Mouse (Mus musculus) midbrain, embryonic 12.5 days (tissue): Measurements from ENCODE around the gene Afg1l. TPM values are rescaled to one million over a fixed set of nuclear protein-coding genes. Genes with fewer than 3 reads are reported as not detected.

Experiments
- ATAC-seq: fragments of 200-750 bp; cut with Nextera tagmentation; 2 replicates; pipeline ENCODE4 v1.8.0; 2017; ENCODE audit warnings: low read depth, moderate TSS enrichment, moderate library complexity; ENCODE audit not compliant: low FRiP score
- H3K27ac ChIP-seq: fragments of 300-500 bp; sonication (generic); replicated peaks from 2 replicates; pipeline ENCODE4 v1.5.1; 2016; ENCODE audit warnings: mild to moderate bottlenecking
- H3K27me3 ChIP-seq: fragments of 300-500 bp; sonication (generic); 2 replicates; pipeline ENCODE4 v1.6.1; 2016; ENCODE audit warnings: mild to moderate bottlenecking
- H3K36me3 ChIP-seq: fragments of 300-500 bp; sonication (generic); 2 replicates; pipeline ENCODE4 v1.6.1; 2016
- H3K4me1 ChIP-seq: fragments of 300-500 bp; sonication (generic); 2 replicates; pipeline ENCODE4 v1.6.1; 2016
- H3K4me2 ChIP-seq: fragments of 300-500 bp; sonication (generic); replicated peaks from 2 replicates; pipeline ENCODE4 v1.6.1; 2016; ENCODE audit warnings: mild to moderate bottlenecking, moderate library complexity
- H3K4me3 ChIP-seq: fragments of 300-500 bp; sonication (generic); 2 replicates; pipeline ENCODE4 v1.5.1; 2016; ENCODE audit warnings: mild to moderate bottlenecking
- H3K9ac ChIP-seq: fragments of 300-500 bp; sonication (generic); replicated peaks from 2 replicates; pipeline ENCODE4 v1.6.1; 2016; ENCODE audit warnings: mild to moderate bottlenecking, moderate library complexity
- H3K9me3 ChIP-seq: fragments of 300-500 bp; sonication (generic); 2 replicates; pipeline ENCODE4 v1.6.1; 2016; ENCODE audit warnings: mild to moderate bottlenecking
- WGBS: fragments of 180-500 bp; shearing (Covaris S2); methylation state at CpG from one replicate; pipeline ENCODE4 v1.1.7; 2016; 5-methylcytosine and 5-hydroxymethylcytosine counted together
- polyA plus RNA-seq: library from polyadenylated mRNA; unstranded; fragments of >200 nt; fragmentation: Nextera tagmentation; extraction: Ambion mirVana; gene quantifications from 2 replicates; pipeline ENCODE4 v1.2.1, GENCODE M21; 2016

Gene Afg1l
- polyA plus RNA-seq, 1 experiment from 2014 or later, result 4.8 TPM

DNA sequence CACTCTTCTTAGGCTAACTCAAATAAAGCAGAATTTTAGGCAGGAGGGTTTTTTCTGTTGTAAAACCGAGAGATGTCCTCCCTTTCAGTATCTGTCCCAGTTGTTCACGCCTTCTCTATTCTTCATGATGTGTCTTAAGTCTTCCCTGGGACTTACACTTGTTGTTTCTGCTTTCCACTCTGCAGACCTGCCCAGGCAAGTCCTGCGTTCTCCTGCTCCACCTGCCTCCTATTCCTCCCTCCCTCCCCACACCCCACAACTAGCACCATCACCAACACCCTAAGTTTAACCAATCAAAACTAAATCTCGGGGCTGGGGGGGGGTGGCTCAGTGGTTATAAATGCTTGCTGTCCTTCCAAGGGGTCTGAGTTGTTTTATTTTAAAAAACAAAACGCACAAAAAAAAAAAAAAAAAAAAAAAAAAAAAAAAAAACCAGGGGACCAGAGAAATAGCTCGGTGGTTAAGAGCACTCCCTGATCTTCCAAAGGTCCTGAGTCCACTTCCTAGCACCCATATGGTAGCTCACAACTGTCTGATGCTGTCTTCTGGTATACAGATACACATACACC lies 3.3 kb downstream of the Afg1l start:
- no peak overlapping the region for H3K9ac ChIP-seq
- H3K4me3 ChIP-seq, result no peak overlapping the region
- 84% methylated on average over 6 of the region's 6 CpGs for WGBS
- H3K27me3 ChIP-seq, result 0 out of 2 replicates have a peak, but pooled peaks cover 3% of the 10 kb centered on the region
- ATAC-seq, result no peak
- peaks cover 11% of the 10 kb centered on the region for H3K4me1 ChIP-seq
- H3K4me2 ChIP-seq, result no peak overlapping the region
- H3K36me3 ChIP-seq, result peaks cover 4% of the 10 kb centered on the region; the same call in 1 of the 2 replicates
- no peak overlapping the region for H3K27ac ChIP-seq
- no peaks in the 10 kb centered on the region for H3K9me3 ChIP-seq

GRCm38 (mm10) chr10:42464805-42465204 lies 13.6 kb downstream of the Afg1l start:
- Histone ChIP-seq H3K27me3 (no peaks in the 10 kb centered on the region), H3K4me1 (no peaks in the 10 kb centered on the region), H3K27ac (no peak overlapping the region), H3K9ac (no peak overlapping the region), H3K4me3 (no peak overlapping the region), H3K9me3 (no peaks in the 10 kb centered on the region), H3K36me3 (no peaks in the 10 kb centered on the region), H3K4me2 (no peak overlapping the region)
- ATAC-seq, result no peak
- WGBS, result 79% methylated on average over 14 of the region's 14 CpGs

DNA sequence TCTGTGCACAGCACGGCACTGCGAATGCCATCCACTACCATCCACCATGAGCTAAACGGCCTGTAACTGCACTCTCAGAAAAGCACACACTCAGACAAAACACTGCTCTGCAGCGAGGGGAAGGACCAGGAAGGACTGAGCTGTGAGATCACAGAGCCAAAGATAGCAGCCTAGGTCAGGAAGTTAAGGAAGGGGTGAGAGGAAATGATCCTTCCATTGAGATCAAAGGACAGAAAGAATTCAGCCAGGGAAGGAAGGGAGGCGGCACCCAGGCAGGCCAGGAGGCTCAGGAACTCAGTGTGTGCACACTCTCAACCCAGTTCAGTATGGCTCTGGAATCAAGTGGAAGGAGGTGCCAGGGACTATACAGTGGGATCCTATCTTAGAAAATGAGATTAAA lies 14.1 kb downstream of the Afg1l start:
- H3K4me3 ChIP-seq, result no peak overlapping the region
- H3K4me2 ChIP-seq, result no peak overlapping the region
- 56% methylated on average over 5 of the region's 5 CpGs for WGBS
- H3K27me3 ChIP-seq, result no peaks in the 10 kb centered on the region
- no peaks in the 10 kb centered on the region for H3K36me3 ChIP-seq
- ATAC-seq, result no peak
- peaks cover 5% of the 10 kb centered on the region; the same call in 1 of the 2 replicates for H3K9me3 ChIP-seq
- H3K9ac ChIP-seq, result no peak overlapping the region
- no peaks in the 10 kb centered on the region for H3K4me1 ChIP-seq
- no peak overlapping the region for H3K27ac ChIP-seq

DNA sequence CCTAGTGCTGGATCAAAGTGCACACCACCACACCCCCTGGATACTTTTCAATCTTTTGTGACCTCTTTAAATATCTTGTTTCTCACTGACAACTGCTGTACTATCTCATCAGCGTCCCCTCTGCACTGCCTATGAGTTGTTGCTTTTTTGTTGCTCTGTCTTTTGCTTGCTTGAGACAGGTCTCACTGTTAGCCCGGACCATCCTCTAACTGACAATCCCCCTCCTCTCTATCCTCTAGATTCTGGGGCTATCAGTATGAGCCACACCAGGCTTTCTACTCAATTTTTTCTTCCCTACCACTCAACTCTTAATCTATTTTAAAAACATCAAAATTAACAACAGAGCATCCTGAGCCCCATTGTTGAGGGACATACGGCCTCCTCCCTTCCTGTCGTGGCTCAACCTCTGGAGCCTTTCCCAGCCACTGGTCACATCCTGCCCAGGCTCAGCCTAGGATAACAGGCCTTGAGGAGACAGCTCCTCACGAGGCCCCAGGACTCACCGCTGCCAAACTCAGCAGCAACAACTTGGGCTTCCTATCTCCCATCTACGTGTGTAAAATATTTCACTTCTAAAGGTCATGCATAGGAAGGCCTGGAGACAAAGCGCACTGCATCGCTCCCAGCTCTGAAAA lies 20.7 kb downstream of the Afg1l start:
- H3K9me3 ChIP-seq, result peaks cover 13% of the 10 kb centered on the region; the same call in 1 of the 2 replicates
- H3K4me2 ChIP-seq, result no peak overlapping the region
- H3K4me1 ChIP-seq, result no peaks in the 10 kb centered on the region
- no peak for ATAC-seq
- H3K27ac ChIP-seq, result no peak overlapping the region; the same call in 1 of the 2 replicates
- no peak overlapping the region for H3K9ac ChIP-seq
- H3K27me3 ChIP-seq, result no peaks in the 10 kb centered on the region
- H3K4me3 ChIP-seq, result no peak overlapping the region
- 86% methylated on average over 9 of the region's 9 CpGs for WGBS
- 0 out of 2 replicates have a peak, but pooled peaks cover 4% of the 10 kb centered on the region for H3K36me3 ChIP-seq

DNA sequence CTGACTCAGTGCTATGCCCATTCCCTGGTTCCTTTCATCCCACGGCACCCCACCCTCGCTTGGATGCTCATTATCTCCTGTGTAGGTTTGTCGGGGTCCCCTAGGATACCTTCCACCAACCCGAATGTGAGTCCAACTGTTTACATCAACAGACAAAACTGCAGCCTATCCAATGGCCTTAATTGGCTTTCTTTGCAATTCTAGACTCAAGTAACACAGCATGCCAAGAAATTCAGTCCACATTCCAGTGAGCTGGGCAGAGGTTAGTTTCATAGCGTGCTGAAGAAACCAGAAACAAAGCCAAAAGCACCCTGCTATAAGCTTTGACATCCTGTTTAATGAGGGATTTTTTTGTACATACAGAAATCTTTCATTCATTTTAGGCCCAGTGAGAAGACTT lies 22.4 kb downstream of the Afg1l start:
- H3K4me2 ChIP-seq, result no peak overlapping the region
- H3K4me3 ChIP-seq, result no peak overlapping the region
- H3K27me3 ChIP-seq, result no peaks in the 10 kb centered on the region
- 79% methylated on average over 5 of the region's 5 CpGs for WGBS
- no peak overlapping the region for H3K9ac ChIP-seq
- no peaks in the 10 kb centered on the region for H3K4me1 ChIP-seq
- peaks cover 13% of the 10 kb centered on the region; the same call in 1 of the 2 replicates for H3K9me3 ChIP-seq
- no peak overlapping the region for H3K27ac ChIP-seq
- 0 out of 2 replicates have a peak, but pooled peaks cover 4% of the 10 kb centered on the region for H3K36me3 ChIP-seq
- no peak for ATAC-seq

DNA sequence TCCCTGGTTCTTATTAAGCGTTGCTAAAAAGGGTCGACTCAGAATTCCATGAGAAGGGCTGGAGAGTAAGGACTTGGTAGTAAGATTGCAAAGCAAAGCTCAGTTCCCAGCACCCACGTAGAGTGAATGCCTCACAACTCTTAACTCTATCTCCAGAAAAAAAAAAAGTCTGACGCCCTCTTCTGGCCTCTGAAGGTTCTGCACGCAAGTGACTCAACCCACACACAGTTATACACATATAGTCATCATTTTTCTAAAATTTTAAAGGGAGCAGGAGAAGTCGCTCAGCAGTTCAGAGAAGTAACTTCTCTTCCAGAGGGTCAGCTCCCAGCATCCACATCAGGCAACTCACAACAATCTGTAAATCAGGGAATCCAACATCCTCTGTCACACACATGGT lies 23.7 kb downstream of the Afg1l start:
- Histone ChIP-seq H3K27me3 (no peaks in the 10 kb centered on the region), H3K9ac (no peak overlapping the region), H3K9me3 (peaks cover 13% of the 10 kb centered on the region; the same call in 1 of the 2 replicates), H3K4me1 (no peaks in the 10 kb centered on the region), H3K36me3 (0 out of 2 replicates have a peak, but pooled peaks cover 4% of the 10 kb centered on the region), H3K4me3 (no peak overlapping the region), H3K27ac (no peak overlapping the region), H3K4me2 (no peak overlapping the region)
- ATAC-seq, result no peak
- WGBS, result 90% methylated on average over 6 of the region's 6 CpGs

DNA sequence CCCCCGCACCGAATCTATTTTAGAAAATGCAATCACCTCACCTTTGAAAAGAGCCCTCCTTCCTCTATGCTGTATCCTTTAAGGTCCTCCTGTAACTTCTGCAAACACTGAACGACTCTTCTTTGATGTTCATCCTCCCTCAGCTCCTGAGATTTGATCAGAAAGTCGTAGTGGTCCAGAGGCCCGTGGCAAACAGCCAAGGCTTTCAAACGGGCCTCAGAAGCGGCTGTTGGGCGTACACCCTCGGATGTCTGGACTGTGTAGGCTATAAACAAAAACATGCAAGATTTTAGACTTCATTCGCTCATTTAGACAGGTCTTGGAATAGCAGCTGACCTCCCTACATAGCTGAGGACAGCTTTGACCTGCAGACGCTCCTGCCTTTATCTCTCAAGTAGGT lies 24.1 kb downstream of the Afg1l start:
- 0 out of 2 replicates have a peak, but pooled peaks cover 4% of the 10 kb centered on the region for H3K36me3 ChIP-seq

GRCm38 (mm10) chr10:42449672-42450071 lies 28.7 kb downstream of the Afg1l start:
- 54% methylated on average over 3 of the region's 4 CpGs for WGBS
- H3K27me3 ChIP-seq, result no peaks in the 10 kb centered on the region
- peaks cover 6% of the 10 kb centered on the region; the same call in 1 of the 2 replicates for H3K4me1 ChIP-seq
- H3K9me3 ChIP-seq, result 0 out of 2 replicates have a peak, but pooled peaks cover 4% of the 10 kb centered on the region
- H3K36me3 ChIP-seq, result 0 out of 2 replicates have a peak, but pooled peaks cover 4% of the 10 kb centered on the region
- H3K9ac ChIP-seq, result no peak overlapping the region
- no peak overlapping the region for H3K27ac ChIP-seq
- ATAC-seq, result no peak
- no peak overlapping the region for H3K4me3 ChIP-seq
- H3K4me2 ChIP-seq, result no peak overlapping the region

More for the DNA sequence above, 24.1 kb downstream of the Afg1l start:
- Histone ChIP-seq H3K27me3 (no peaks in the 10 kb centered on the region), H3K4me1 (no peaks in the 10 kb centered on the region), H3K4me2 (no peak overlapping the region), H3K9me3 (peaks cover 8% of the 10 kb centered on the region; the same call in 1 of the 2 replicates), H3K27ac (no peak overlapping the region), H3K4me3 (no peak overlapping the region), H3K9ac (no peak overlapping the region)
- no peak for ATAC-seq
- WGBS, result 86% methylated on average over 11 of the region's 11 CpGs

DNA sequence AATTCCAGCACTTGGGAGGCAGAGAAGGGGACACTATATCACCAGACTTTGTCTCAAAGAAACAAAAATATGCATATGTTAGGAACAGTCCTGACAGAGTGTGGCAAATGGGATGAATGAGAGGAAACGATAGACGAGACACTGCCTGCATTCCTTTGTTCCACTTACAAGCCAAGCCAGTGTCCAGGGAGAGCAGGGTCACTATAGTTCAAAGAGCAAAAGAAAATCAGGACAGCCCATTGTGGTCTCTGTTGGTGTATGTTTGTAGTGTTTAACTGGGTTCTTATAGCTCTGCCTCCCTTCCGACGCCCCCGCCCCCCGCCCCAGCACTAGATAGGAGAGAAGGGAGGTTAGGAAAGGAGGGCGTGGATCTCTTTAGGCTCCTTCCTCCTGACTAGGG lies 30.0 kb downstream of the Afg1l start:
- Histone ChIP-seq H3K4me3 (no peak overlapping the region), H3K36me3 (0 out of 2 replicates have a peak, but pooled peaks cover 3% of the 10 kb centered on the region), H3K4me2 (no peak overlapping the region), H3K9ac (no peak overlapping the region), H3K4me1 (peaks cover 6% of the 10 kb centered on the region; the same call in 1 of the 2 replicates), H3K27me3 (no peaks in the 10 kb centered on the region), H3K9me3 (0 out of 2 replicates have a peak, but pooled peaks cover 3% of the 10 kb centered on the region), H3K27ac (no peak overlapping the region)
- WGBS, result 24% methylated on average over 6 of the region's 7 CpGs
- ATAC-seq, result no peak

DNA sequence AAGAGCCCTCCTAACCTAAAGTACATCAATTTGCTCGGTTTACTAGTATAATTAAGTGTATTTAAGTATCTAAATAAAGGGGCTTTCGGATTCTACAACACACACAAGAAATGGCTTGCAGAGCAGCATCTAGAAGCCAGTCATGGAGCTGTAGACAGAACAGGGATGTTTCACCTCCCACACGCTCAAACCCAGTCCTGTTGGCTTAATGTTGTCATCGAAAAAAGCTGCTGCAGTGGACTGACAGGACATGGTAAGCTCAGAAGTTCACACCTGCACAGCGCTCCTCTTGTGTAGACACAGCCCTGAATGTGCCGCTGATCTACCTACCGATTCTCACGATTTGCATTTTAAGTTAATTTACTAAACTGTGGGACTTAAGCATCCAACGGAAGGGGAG lies 32.2 kb downstream of the Afg1l start:
- peaks cover 6% of the 10 kb centered on the region; the same call in 1 of the 2 replicates for H3K4me1 ChIP-seq
- no peak overlapping the region for H3K4me2 ChIP-seq
- H3K9ac ChIP-seq, result no peak overlapping the region
- no peak overlapping the region for H3K27ac ChIP-seq
- no peaks in the 10 kb centered on the region for H3K9me3 ChIP-seq
- no peak overlapping the region for H3K4me3 ChIP-seq
- H3K27me3 ChIP-seq, result no peaks in the 10 kb centered on the region
- H3K36me3 ChIP-seq, result no peaks in the 10 kb centered on the region
- 72% methylated on average over 9 of the region's 9 CpGs for WGBS
- no peak for ATAC-seq

GRCm38 (mm10) chr10:42436842-42437805 lies 41.2 kb downstream of the Afg1l start:
- no peak overlapping the region for H3K9ac ChIP-seq
- H3K4me2 ChIP-seq, result no peak overlapping the region
- no peak overlapping the region for H3K27ac ChIP-seq
- no peak for ATAC-seq
- H3K4me3 ChIP-seq, result no peak overlapping the region
- H3K4me1 ChIP-seq, result no peaks in the 10 kb centered on the region
- H3K36me3 ChIP-seq, result no peaks in the 10 kb centered on the region
- 74% methylated on average over 5 of the region's 5 CpGs for WGBS
- H3K27me3 ChIP-seq, result no peaks in the 10 kb centered on the region
- no peaks in the 10 kb centered on the region for H3K9me3 ChIP-seq
